Mouse (Mus musculus) hindbrain, postnatal 0 days (tissue): Measurements from ENCODE around the gene Daam1. TPM values are rescaled to one million over a fixed set of nuclear protein-coding genes. Genes with fewer than 3 reads are reported as not detected.

Source experiments
- ATAC-seq: fragments of 200-750 bp; cut with Nextera tagmentation; 2 replicates; pipeline ENCODE4 v1.8.0; 2017; ENCODE audit warnings: mild to moderate bottlenecking, moderate TSS enrichment, moderate library complexity
- DNase-seq: peaks from one replicate; pipeline ENCODE4 v3.0.0-alpha.2; 2015; ENCODE audit warnings: low spot score
- H3K27ac ChIP-seq: fragments of 300-500 bp; sonication (generic); 2 replicates; pipeline ENCODE4 v1.5.1; 2014; ENCODE audit warnings: mild to moderate bottlenecking
- H3K27me3 ChIP-seq: fragments of 300-500 bp; sonication (generic); 2 replicates; pipeline ENCODE4 v1.6.1; 2014; ENCODE audit warnings: low read length, mixed read lengths; ENCODE audit not compliant: insufficient read depth
- H3K36me3 ChIP-seq: fragments of 300-500 bp; sonication (generic); 2 replicates; pipeline ENCODE4 v1.6.1; 2014; ENCODE audit warnings: low read length, mixed read lengths; ENCODE audit not compliant: insufficient read depth
- H3K4me1 ChIP-seq: fragments of 300-500 bp; sonication (generic); 2 replicates; pipeline ENCODE4 v1.6.1; 2014; ENCODE audit warnings: antibody characterized with exemption, low read length, mixed read lengths; ENCODE audit not compliant: insufficient read depth
- H3K4me2 ChIP-seq: fragments of 300-500 bp; sonication (generic); 2 replicates; pipeline ENCODE4 v1.6.1; 2014; ENCODE audit warnings: low read depth, mild to moderate bottlenecking, low read length, moderate library complexity, mixed read lengths
- H3K4me3 ChIP-seq: fragments of 300-500 bp; sonication (generic); 2 replicates; pipeline ENCODE4 v1.5.1; 2014; ENCODE audit warnings: low read length
- H3K9ac ChIP-seq: fragments of 300-500 bp; sonication (generic); replicated peaks from 2 replicates; pipeline ENCODE4 v1.6.1; 2014; ENCODE audit warnings: mild to moderate bottlenecking, low read length, moderate library complexity, mixed read lengths
- H3K9me3 ChIP-seq: fragments of 300-500 bp; sonication (generic); 2 replicates; pipeline ENCODE4 v1.6.1; 2016; ENCODE audit warnings: low read length, mixed read lengths
- CTCF ChIP-seq: IDR thresholded peaks from 2 replicates; pipeline ENCODE4 v1.5.1; 2016; ENCODE audit warnings: antibody characterized with exemption, control low read depth, low read depth
- WGBS: fragments of 180-500 bp; shearing (Covaris S2); extraction: QIAGEN DNeasy Blood & Tissue Kit; methylation state at CpG from one replicate; pipeline ENCODE4 v1.1.7; 2014; 5-methylcytosine and 5-hydroxymethylcytosine counted together
- polyA plus RNA-seq: library from polyadenylated mRNA; unstranded; fragments of >200 nt; fragmentation: Nextera tagmentation; extraction: Ambion mirVana; gene quantifications from 2 replicates; pipeline ENCODE4 v1.2.1, GENCODE M21; 2015
- total RNA-seq: library from RNA; depleted of rRNA; stranded (reverse); fragments of >200 nt; gene quantifications from 2 replicates; pipeline ENCODE4 v1.2.3, GENCODE M21; 2014

Gene Daam1
- total and polyA plus RNA-seq, 2 experiments from 2014 or later: 21.9 to 46.8 TPM

- 56% methylated on average over 5 of the region's 5 CpGs for WGBS
- no peaks in the 10 kb centered on the region for H3K4me1 ChIP-seq
- H3K27me3 ChIP-seq: no peaks in the 10 kb centered on the region
- TF ChIP-seq CTCF: no peak
- no peak for DNase-seq
- no peaks in the 10 kb centered on the region for H3K36me3 ChIP-seq
- H3K4me3 ChIP-seq: no peak overlapping the region
- no peak overlapping the region for H3K4me2 ChIP-seq
- H3K9me3 ChIP-seq: no peaks in the 10 kb centered on the region
- no peak overlapping the region for H3K27ac ChIP-seq
- ATAC-seq: no peak
- H3K9ac ChIP-seq: no peak overlapping the region
These were observed 16.7 kb downstream of the Daam1 start for GRCm38 (mm10) chr12:71847617-71848016.

- Histone ChIP-seq H3K9me3 (no peaks in the 10 kb centered on the region), H3K4me3 (no peak overlapping the region), H3K27ac (no peak overlapping the region), H3K4me1 (no peaks in the 10 kb centered on the region), H3K9ac (no peak overlapping the region), H3K36me3 (no peaks in the 10 kb centered on the region), H3K4me2 (no peak overlapping the region), H3K27me3 (no peaks in the 10 kb centered on the region)
- DNase-seq (no peak), ATAC-seq (no peak)
- no peak for TF ChIP-seq CTCF
- WGBS: 74% methylated on average over 5 of the region's 5 CpGs
These were observed 17.3 kb downstream of the Daam1 start for GRCm38 (mm10) chr12:71848037-71848776.

- Histone ChIP-seq H3K4me3 (no peak overlapping the region), H3K9ac (no peak overlapping the region), H3K27ac (no peak overlapping the region), H3K27me3 (no peaks in the 10 kb centered on the region), H3K4me2 (no peak overlapping the region), H3K9me3 (no peaks in the 10 kb centered on the region), H3K36me3 (no peaks in the 10 kb centered on the region), H3K4me1 (no peaks in the 10 kb centered on the region)
- no peak for TF ChIP-seq CTCF
- no peak for DNase-seq
- 93% methylated on average over 7 of the region's 7 CpGs for WGBS
- ATAC-seq: no peak
These were observed 18.2 kb downstream of the Daam1 start for GRCm38 (mm10) chr12:71849051-71849450.

GRCm38 (mm10) chr12:71850135-71850534 lies 19.3 kb downstream of the Daam1 start:
- whole genome bisulfite sequencing: 86% methylated on average over 5 of the region's 5 CpGs
- Histone ChIP-seq H3K4me3 (no peak overlapping the region), H3K36me3 (no peaks in the 10 kb centered on the region), H3K27ac (no peak overlapping the region), H3K4me2 (no peak overlapping the region), H3K27me3 (no peaks in the 10 kb centered on the region), H3K9me3 (no peaks in the 10 kb centered on the region), H3K4me1 (peaks cover 11% of the 10 kb centered on the region; the same call in 1 of the 2 replicates), H3K9ac (no peak overlapping the region)
- no peak for TF ChIP-seq CTCF
- ATAC-seq (no peak), DNase-seq (no peak)

GRCm38 (mm10) chr12:71852678-71853077 lies 21.8 kb downstream of the Daam1 start:
- Histone ChIP-seq H3K4me3 (no peak overlapping the region), H3K4me1 (peaks cover 28% of the 10 kb centered on the region), H3K4me2 (no peak overlapping the region), H3K9me3 (no peaks in the 10 kb centered on the region), H3K36me3 (no peaks in the 10 kb centered on the region), H3K9ac (no peak overlapping the region), H3K27ac (no peak overlapping the region), H3K27me3 (no peaks in the 10 kb centered on the region)
- no peak for ATAC-seq
- TF ChIP-seq CTCF: no peak
- 56% methylated on average over 7 of the region's 7 CpGs for WGBS
- DNase-seq: no peak

- WGBS: 88% methylated on average over 3 of the region's 3 CpGs
These were observed 22.8 kb downstream of the Daam1 start for GRCm38 (mm10) chr12:71853694-71854093.

GRCm38 (mm10) chr12:71854191-71854590 lies 23.3 kb downstream of the Daam1 start:
- no peak for TF ChIP-seq CTCF
- Histone ChIP-seq H3K36me3 (no peaks in the 10 kb centered on the region), H3K4me2 (no peak overlapping the region), H3K4me3 (no peak overlapping the region), H3K27ac (no peak overlapping the region), H3K9me3 (no peaks in the 10 kb centered on the region), H3K9ac (no peak overlapping the region), H3K4me1 (peaks cover 28% of the 10 kb centered on the region), H3K27me3 (no peaks in the 10 kb centered on the region)
- DNase-seq (no peak), ATAC-seq (no peak)
- WGBS: 81% methylated on average over 6 of the region's 6 CpGs

More at GRCm38 (mm10) chr12:71853694-71854093, 22.8 kb downstream of the Daam1 start:
- no peak for TF ChIP-seq CTCF
- Histone ChIP-seq H3K36me3 (no peaks in the 10 kb centered on the region), H3K9ac (no peak overlapping the region), H3K27ac (no peak overlapping the region), H3K4me3 (no peak overlapping the region), H3K27me3 (no peaks in the 10 kb centered on the region), H3K4me1 (peaks cover 28% of the 10 kb centered on the region), H3K4me2 (no peak overlapping the region), H3K9me3 (no peaks in the 10 kb centered on the region)
- no peak for DNase-seq
- ATAC-seq: no peak
